Mouse (Mus musculus) hindbrain, embryonic 16.5 days (tissue): Measurements from ENCODE around the gene Cnih2. TPM values are rescaled to one million over a fixed set of nuclear protein-coding genes. Genes with fewer than 3 reads are reported as not detected.

ENCODE experiments used
- ATAC-seq: fragments of 200-750 bp; cut with Nextera tagmentation; 2 replicates; pipeline ENCODE4 v1.8.0; 2017; ENCODE audit warnings: moderate TSS enrichment, moderate library complexity
- H3K27ac ChIP-seq: fragments of 300-500 bp; sonication (generic); 2 replicates; pipeline ENCODE4 v1.5.1; 2014; ENCODE audit warnings: low read depth, mild to moderate bottlenecking, control low read depth, low read length, moderate library complexity
- H3K27me3 ChIP-seq: fragments of 300-500 bp; sonication (generic); replicated peaks from 2 replicates; pipeline ENCODE4 v1.6.1; 2014; ENCODE audit warnings: low read length; ENCODE audit not compliant: control insufficient read depth, insufficient read depth
- H3K36me3 ChIP-seq: fragments of 300-500 bp; sonication (generic); 2 replicates; pipeline ENCODE4 v1.6.1; 2014; ENCODE audit warnings: mild to moderate bottlenecking, low read length, moderate library complexity, mixed read lengths; ENCODE audit not compliant: control insufficient read depth, insufficient read depth
- H3K4me1 ChIP-seq: fragments of 300-500 bp; sonication (generic); 2 replicates; pipeline ENCODE4 v1.6.1; 2014; ENCODE audit warnings: low read depth, low read length; ENCODE audit not compliant: control insufficient read depth, insufficient read depth
- H3K4me2 ChIP-seq: fragments of 300-500 bp; sonication (generic); 2 replicates; pipeline ENCODE4 v1.6.1; 2014; ENCODE audit warnings: mild to moderate bottlenecking, low read length, control low read depth, moderate library complexity
- H3K4me3 ChIP-seq: fragments of 300-500 bp; sonication (generic); 2 replicates; pipeline ENCODE4 v1.5.1; 2014; ENCODE audit warnings: mild to moderate bottlenecking, low read length, control low read depth, moderate library complexity
- H3K9ac ChIP-seq: fragments of 300-500 bp; sonication (generic); 2 replicates; pipeline ENCODE4 v1.6.1; 2014; ENCODE audit warnings: low read depth, mild to moderate bottlenecking, control low read depth, low read length, moderate library complexity
- H3K9me3 ChIP-seq: fragments of 300-500 bp; sonication (generic); 2 replicates; pipeline ENCODE4 v1.6.1; 2014; ENCODE audit warnings: mild to moderate bottlenecking, low read length, moderate library complexity; ENCODE audit not compliant: control insufficient read depth
- WGBS: fragments of 180-500 bp; shearing (Covaris S2); extraction: QIAGEN DNeasy Blood & Tissue Kit; methylation state at CpG from one replicate; pipeline ENCODE4 v1.1.7; 2014; 5-methylcytosine and 5-hydroxymethylcytosine counted together
- polyA plus RNA-seq: library from polyadenylated mRNA; unstranded; fragments of >200 nt; fragmentation: Nextera tagmentation; extraction: Ambion mirVana; gene quantifications from 2 replicates; pipeline ENCODE4 v1.2.1, GENCODE M21; 2015

The Cnih2 gene
- polyA plus RNA-seq, 1 experiment from 2014 or later: 361 TPM

GRCm38 (mm10) chr19:5052853-5053252 is 45.5 kb downstream of the Cnih2 start:
- Histone ChIP-seq H3K4me3 (no peak overlapping the region), H3K9ac (no peak overlapping the region; the same call in 1 of the 2 replicates), H3K9me3 (no peaks in the 10 kb centered on the region), H3K4me2 (no peak overlapping the region; the same call in 1 of the 2 replicates), H3K4me1 (peaks cover 8% of the 10 kb centered on the region), H3K27ac (no peak overlapping the region), H3K27me3 (peaks cover 35% of the 10 kb centered on the region), H3K36me3 (peaks cover 3% of the 10 kb centered on the region)
- no peak for ATAC-seq
- WGBS: 56% methylated on average over 17 of the region's 17 CpGs

DNA sequence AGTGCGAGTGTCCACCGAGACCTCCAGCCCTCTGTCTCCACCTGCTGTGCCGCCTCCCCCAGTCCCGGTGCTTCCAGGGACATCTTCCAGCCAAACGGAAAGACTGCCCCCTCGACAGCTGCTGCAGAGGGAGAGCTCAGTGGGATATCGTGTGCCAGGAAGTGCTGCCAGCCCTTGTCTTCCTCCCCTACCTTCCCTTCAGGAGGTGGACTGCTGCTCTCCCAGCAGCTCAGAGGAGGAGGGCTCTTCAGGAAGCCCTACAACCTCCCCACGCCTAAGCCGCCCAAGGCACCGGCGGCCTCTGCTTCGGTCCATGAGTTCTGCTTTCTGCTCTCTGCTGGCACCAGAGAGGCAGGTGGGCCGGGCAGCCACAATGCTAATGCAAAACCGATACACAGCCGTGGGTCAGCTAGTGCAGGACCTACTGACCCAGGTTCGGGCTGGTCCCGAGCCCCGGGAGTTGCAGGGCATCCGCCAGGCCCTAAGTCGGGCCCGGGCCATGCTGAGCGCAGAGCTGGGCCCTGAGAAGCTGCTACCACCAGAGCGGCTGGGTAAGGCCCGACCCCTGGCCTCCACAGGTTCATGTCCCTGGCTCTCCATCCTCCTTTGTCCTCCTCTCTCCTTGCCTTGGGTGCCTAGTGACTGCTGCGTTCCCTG is 46.0 kb downstream of the Cnih2 start:
- peaks cover 35% of the 10 kb centered on the region for H3K27me3 ChIP-seq
- no peak overlapping the region; the same call in 1 of the 2 replicates for H3K9ac ChIP-seq
- H3K27ac ChIP-seq: no peak overlapping the region
- no peaks in the 10 kb centered on the region for H3K9me3 ChIP-seq
- peak overlapping the region; percentile 5; the same call in 1 of the 2 replicates for H3K4me2 ChIP-seq
- peaks cover 4% of the 10 kb centered on the region for H3K36me3 ChIP-seq
- WGBS: 30% methylated on average over 25 of the region's 25 CpGs
- peaks cover 8% of the 10 kb centered on the region for H3K4me1 ChIP-seq
- no peak overlapping the region for H3K4me3 ChIP-seq
- ATAC-seq: no peak

- H3K4me1 ChIP-seq: peaks cover 8% of the 10 kb centered on the region
- H3K27ac ChIP-seq: no peak overlapping the region
- no peaks in the 10 kb centered on the region for H3K9me3 ChIP-seq
- no peak overlapping the region; the same call in 1 of the 2 replicates for H3K9ac ChIP-seq
- no peak for ATAC-seq
- H3K4me3 ChIP-seq: no peak overlapping the region
- H3K4me2 ChIP-seq: no peak overlapping the region
- 41% methylated on average over 3 of the region's 3 CpGs for WGBS
- H3K36me3 ChIP-seq: peaks cover 10% of the 10 kb centered on the region
- peaks cover 35% of the 10 kb centered on the region for H3K27me3 ChIP-seq
Observed at GRCm38 (mm10) chr19:5051515-5051914, 46.8 kb downstream of the Cnih2 start.

- no peak for ATAC-seq
- Histone ChIP-seq H3K9ac (no peak overlapping the region; the same call in 1 of the 2 replicates), H3K27ac (no peak overlapping the region), H3K27me3 (peaks cover 35% of the 10 kb centered on the region), H3K36me3 (peaks cover 14% of the 10 kb centered on the region), H3K4me3 (no peak overlapping the region), H3K9me3 (no peaks in the 10 kb centered on the region), H3K4me2 (peak overlapping the region; percentile 36), H3K4me1 (peaks cover 8% of the 10 kb centered on the region)
- 9% methylated on average over 17 of the region's 17 CpGs for WGBS
Observed at GRCm38 (mm10) chr19:5051031-5051430, 47.3 kb downstream of the Cnih2 start.

DNA sequence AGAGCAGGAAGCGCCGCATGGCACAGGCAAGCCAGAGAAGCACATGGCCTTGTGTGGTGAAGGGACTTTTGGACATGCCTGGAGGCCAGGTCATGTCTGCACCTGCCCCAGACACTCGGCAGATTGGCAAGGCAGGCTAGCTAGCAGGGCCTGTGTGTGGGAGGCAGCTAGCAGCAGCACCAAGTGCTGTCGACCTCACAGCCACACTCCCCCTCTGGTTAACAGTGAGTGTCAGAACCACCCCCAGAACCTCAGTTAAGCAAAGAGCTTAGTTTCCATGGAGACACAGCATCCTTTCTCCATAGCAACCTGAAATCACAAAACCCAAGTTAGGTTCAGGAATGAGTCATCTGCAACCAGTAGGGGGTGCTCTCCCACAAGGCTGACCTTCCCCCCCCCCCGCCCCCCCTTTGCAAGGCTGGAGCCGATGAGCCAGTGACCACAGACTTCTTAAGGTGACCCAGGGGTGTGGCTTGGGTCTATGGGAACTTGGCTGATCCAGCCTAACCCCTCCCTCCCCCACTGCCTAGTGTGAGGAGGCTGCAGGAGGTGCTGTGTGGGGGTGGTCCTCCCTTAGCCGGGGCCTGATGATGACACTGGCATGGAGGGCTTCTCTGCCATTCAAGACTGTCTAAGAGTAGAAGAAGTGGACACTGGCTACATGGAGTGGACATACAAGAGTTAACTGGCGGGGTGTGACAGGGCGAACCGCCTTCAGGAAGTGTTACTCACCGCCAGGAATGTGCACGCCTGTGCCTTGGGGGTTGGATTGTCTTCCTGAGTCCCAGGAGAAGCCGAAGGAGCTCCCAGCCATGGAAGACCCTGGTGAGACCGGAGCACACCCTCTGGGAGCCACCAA is 48.0 kb downstream of the Cnih2 start, which contains the start of gene Rin1:
Rin1 (plus strand) TSS at position 435 of the 859 bp plus-strand sequence.
- Histone ChIP-seq H3K4me1 (peaks cover 8% of the 10 kb centered on the region), H3K36me3 (peaks cover 14% of the 10 kb centered on the region), H3K4me3 (no peak within 1 kb of the TSS), H3K4me2 (peak within 1 kb of the TSS; percentile 36), H3K27ac (no peak within 1 kb of the TSS), H3K27me3 (peaks cover 35% of the 10 kb centered on the region), H3K9ac (no peak within 1 kb of the TSS; the same call in none of the 2 replicates), H3K9me3 (no peaks in the 10 kb centered on the region)
- ATAC-seq: peak; percentile 53; the same call in 1 of the 2 replicates
- WGBS: 22% methylated on average over 14 of the region's 14 CpGs

- Histone ChIP-seq H3K9me3 (no peaks in the 10 kb centered on the region), H3K4me1 (peaks cover 8% of the 10 kb centered on the region), H3K27ac (no peak overlapping the region), H3K27me3 (peaks cover 33% of the 10 kb centered on the region), H3K4me3 (no peak overlapping the region), H3K4me2 (no peak overlapping the region), H3K9ac (no peak overlapping the region; the same call in 1 of the 2 replicates), H3K36me3 (peaks cover 16% of the 10 kb centered on the region)
- ATAC-seq: no peak
- WGBS: 83% methylated on average over 6 of the region's 6 CpGs
Observed at GRCm38 (mm10) chr19:5049325-5049724, 49.0 kb downstream of the Cnih2 start.

DNA sequence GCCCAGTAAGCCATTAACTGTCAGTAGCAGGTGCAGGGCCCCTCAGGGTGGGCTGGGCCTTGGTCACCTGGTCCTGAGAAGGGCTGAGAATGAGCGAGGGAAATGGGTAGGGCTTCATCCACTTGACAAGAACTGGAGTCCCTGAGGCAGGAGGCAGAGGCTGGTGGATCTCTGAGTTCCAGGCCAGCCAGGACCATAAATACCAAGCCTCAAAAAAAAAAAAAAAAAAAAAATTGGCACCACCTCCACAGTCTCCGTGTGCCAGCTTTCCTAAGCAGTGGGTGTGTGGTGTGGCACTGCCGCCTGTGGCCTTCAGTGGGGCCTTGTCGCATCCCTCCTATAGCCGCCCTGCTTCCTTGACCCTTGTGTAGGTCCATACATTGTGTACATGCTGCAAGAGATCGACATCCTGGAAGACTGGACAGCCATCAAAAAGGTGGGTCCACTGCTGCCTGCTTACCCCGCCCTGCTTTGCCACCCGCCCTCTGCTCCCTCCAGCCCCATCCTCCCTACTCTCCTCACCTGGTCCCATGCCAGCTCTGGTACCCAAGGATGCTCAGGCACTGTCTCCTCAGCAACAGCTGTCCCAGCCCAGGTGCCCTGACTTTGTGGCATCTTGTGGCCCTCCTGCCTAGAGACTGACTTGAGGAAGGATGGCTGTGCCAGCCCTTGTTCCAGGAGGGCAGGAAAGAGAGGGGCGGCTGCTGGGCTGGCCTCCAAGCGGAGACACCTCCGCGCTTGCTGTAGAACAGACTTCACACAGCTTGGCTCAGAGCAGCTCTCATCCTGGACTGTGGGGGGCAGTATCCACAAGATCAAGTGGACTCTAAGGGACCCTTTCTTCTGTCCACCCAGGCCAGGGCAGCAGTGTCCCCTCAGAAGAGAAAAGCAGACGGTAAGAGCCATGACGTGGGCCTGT is 49.9 kb downstream of the Cnih2 start:
- H3K4me3 ChIP-seq: no peak overlapping the region
- H3K27ac ChIP-seq: no peak overlapping the region
- H3K4me2 ChIP-seq: no peak overlapping the region
- H3K9ac ChIP-seq: no peak overlapping the region
- H3K36me3 ChIP-seq: peaks cover 18% of the 10 kb centered on the region
- peaks cover 33% of the 10 kb centered on the region for H3K27me3 ChIP-seq
- no peaks in the 10 kb centered on the region for H3K9me3 ChIP-seq
- H3K4me1 ChIP-seq: peaks cover 8% of the 10 kb centered on the region
- no peak for ATAC-seq
- 83% methylated on average over 14 of the region's 14 CpGs for WGBS

GRCm38 (mm10) chr19:5045531-5045930 is 52.8 kb downstream of the Cnih2 start:
- Histone ChIP-seq H3K4me2 (no peak overlapping the region), H3K27ac (no peak overlapping the region), H3K9me3 (no peaks in the 10 kb centered on the region), H3K4me1 (peaks cover 17% of the 10 kb centered on the region), H3K27me3 (peaks cover 8% of the 10 kb centered on the region; the same call in 1 of the 2 replicates), H3K36me3 (peaks cover 18% of the 10 kb centered on the region), H3K4me3 (no peak overlapping the region), H3K9ac (no peak overlapping the region)
- no peak for ATAC-seq
- WGBS: 85% methylated on average over 4 of the region's 4 CpGs
